Mouse (Mus musculus): ENCODE measurements around the gene Pithd1. TPM values are rescaled to one million over a fixed set of nuclear protein-coding genes. Genes with fewer than 3 reads are reported as not detected.

Pithd1 gene
- polyA plus RNA-seq, 1 experiment from 2014 or later: 22.0 TPM

DNA sequence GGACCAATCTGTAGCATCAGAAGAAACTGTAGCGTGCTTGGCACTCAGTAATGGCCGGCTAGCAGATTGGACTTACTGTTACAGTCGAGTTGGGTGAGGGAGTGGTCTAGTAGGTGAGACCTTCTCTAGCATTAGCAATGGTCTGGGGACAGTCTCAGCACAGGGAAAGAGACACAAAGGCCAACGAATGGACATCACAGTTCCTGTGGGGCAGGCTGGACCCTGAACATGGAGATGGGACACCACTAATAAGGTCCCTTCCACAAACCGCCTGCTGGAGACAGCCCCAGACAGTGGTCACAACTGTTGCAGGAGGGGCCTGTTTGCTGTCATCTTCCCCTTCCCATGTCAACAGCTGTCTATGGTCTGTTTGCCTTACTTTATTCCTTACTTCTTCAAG lies 25.4 kb downstream of the Pithd1 start:
- Histone ChIP-seq H3K27ac (no peak overlapping the region), H3K79me2 (ENCODE audit: inconsistent target) (no peaks in the 10 kb centered on the region; the same call in 1 of the 2 replicates), H3K36me3 (ENCODE audit: inconsistent target) (peaks cover 48% of the 10 kb centered on the region), H3K4me3 (ENCODE audit: inconsistent target) (no peak overlapping the region)
- 94% methylated on average over 5 of the region's 5 CpGs for WGBS (ENCODE audit: missing documents)

DNA sequence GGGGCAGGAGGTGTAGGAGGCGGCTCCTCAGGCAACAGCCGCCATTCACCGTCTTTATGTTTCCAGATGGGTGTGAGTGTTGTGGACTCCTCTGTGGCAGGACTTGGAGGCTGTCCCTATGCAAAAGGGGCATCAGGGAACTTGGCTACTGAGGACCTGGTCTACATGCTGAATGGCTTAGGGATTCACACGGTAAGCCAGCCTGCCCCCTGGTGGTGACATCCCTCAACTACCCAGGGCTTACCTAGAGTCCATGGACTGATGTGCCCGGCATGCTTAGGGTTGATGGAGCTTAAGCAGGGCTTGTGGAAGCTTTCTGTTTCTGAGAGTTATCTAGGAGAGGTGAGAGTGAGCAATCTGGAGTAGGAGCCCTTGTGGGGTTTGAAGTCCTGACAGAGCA lies 26.3 kb downstream of the Pithd1 start:
- 47% methylated on average over 4 of the region's 5 CpGs for WGBS (ENCODE audit: missing documents)
- Histone ChIP-seq H3K4me3 (ENCODE audit: inconsistent target) (no peak overlapping the region), H3K36me3 (ENCODE audit: inconsistent target) (peaks cover 56% of the 10 kb centered on the region), H3K79me2 (ENCODE audit: inconsistent target) (peaks cover 1% of the 10 kb centered on the region; the same call in 1 of the 2 replicates), H3K27ac (no peak overlapping the region)

DNA sequence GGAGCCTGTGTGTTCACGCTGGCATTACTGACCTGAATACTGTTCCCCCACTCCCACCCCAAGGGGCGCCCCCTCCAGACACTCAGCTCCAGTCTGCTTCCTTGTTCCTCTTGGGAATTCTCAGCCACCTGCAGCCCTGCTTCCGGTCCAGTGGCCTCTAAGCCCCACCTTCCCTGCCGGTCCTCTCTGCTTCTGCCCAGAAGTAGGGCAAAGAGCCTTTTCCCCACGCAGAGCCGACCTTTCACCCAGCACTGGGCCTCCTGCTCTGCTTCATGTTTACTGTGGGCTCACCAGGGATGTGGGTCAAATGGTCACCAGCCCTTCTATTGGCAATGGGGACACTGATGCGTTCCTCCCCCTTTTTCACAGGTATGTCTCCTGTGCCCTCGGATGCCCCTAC lies 28.7 kb downstream of the Pithd1 start:
- H3K79me2 ChIP-seq (ENCODE audit: inconsistent target): peaks cover 15% of the 10 kb centered on the region; the same call in 1 of the 2 replicates
- WGBS (ENCODE audit: missing documents): 95% methylated on average over 8 of the region's 8 CpGs
- no peak overlapping the region for H3K4me3 ChIP-seq (ENCODE audit: inconsistent target)
- no peak overlapping the region for H3K27ac ChIP-seq
- H3K36me3 ChIP-seq (ENCODE audit: inconsistent target): peaks cover 72% of the 10 kb centered on the region

DNA sequence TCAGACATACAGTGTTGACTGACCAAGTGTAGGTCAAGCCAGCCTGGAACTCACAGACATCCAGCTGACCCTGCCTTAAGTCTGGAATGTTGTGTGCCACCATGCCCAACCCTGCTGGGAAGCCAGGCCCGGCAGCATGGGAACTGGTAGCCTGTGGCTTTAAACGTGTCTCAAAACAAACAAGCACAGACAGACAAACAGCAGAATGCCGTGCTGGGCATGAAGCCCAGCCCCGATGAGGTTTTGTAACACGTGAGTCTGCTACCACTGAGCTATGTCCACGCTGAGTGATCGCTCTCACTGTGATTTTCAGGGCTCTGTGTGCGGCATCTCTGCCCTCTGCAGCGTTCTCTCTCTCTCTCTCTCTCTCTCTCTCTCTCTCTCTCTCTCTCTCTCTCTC lies 31.2 kb downstream of the Pithd1 start:
- Histone ChIP-seq H3K4me3 (ENCODE audit: inconsistent target) (no peak overlapping the region), H3K79me2 (ENCODE audit: inconsistent target) (peaks cover 37% of the 10 kb centered on the region), H3K27ac (no peak overlapping the region), H3K36me3 (ENCODE audit: inconsistent target) (peaks cover 84% of the 10 kb centered on the region)
- 97% methylated on average over 9 of the region's 9 CpGs for WGBS (ENCODE audit: missing documents)

- WGBS (ENCODE audit: missing documents): 45% methylated on average over 2 of the region's 2 CpGs
- Histone ChIP-seq H3K36me3 (ENCODE audit: inconsistent target) (peaks cover 78% of the 10 kb centered on the region), H3K27ac (no peak overlapping the region), H3K4me3 (ENCODE audit: inconsistent target) (no peak overlapping the region), H3K79me2 (ENCODE audit: inconsistent target) (peaks cover 53% of the 10 kb centered on the region)
Observed at GRCm38 (mm10) chr4:135954241-135954640, 32.8 kb downstream of the Pithd1 start.

- H3K27ac ChIP-seq: no peak overlapping the region
- WGBS (ENCODE audit: missing documents): 96% methylated on average over 3 of the region's 3 CpGs
- peaks cover 64% of the 10 kb centered on the region for H3K79me2 ChIP-seq (ENCODE audit: inconsistent target)
- no peak overlapping the region for H3K4me3 ChIP-seq (ENCODE audit: inconsistent target)
- H3K36me3 ChIP-seq (ENCODE audit: inconsistent target): peaks cover 71% of the 10 kb centered on the region
Observed at GRCm38 (mm10) chr4:135953179-135953578, 33.9 kb downstream of the Pithd1 start.

DNA sequence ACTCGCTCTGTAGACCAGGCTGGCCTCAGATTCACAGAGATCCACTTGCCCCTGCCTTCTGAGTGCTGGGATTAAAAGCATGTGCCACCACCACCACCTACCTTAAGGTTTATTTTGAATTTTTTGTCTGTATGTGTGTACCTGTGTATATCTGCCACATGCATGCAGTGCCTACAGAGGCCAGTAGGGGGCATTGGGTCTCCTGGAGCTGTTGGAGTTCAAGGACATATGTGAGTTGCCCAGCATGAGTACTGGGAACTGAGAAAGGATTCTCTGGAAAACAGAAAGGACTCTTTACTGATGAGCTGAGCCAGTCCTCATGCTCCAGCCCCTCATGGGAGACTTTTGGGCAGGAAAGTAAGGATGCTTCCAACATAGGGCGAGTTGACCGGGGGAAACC lies 35.6 kb downstream of the Pithd1 start:
- 93% methylated on average over 3 of the region's 3 CpGs for WGBS (ENCODE audit: missing documents)
- peaks cover 57% of the 10 kb centered on the region for H3K36me3 ChIP-seq (ENCODE audit: inconsistent target)
- no peak overlapping the region for H3K4me3 ChIP-seq (ENCODE audit: inconsistent target)

DNA sequence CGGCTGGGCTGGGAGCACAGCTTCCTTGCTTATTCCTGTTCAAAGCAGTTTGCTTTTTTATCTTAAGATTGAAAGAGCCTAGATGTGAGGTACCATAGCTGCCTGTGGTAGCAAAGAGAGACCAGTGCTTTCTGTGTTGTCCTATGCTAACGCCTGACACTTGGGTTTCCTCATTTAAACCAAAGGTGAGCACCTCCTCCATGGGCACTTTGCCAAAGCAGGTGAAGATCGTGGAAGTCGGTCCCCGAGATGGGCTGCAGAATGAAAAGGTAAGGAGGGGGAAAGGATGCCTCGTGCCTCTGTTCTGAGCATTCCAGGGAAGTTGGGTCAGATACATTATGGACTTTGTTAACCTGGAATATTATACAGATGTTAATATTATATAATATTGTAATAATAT lies 36.7 kb downstream of the Pithd1 start:
- H3K36me3 ChIP-seq (ENCODE audit: inconsistent target): peaks cover 48% of the 10 kb centered on the region
- peaks cover 79% of the 10 kb centered on the region for H3K79me2 ChIP-seq (ENCODE audit: inconsistent target)
- no peak overlapping the region for H3K4me3 ChIP-seq (ENCODE audit: inconsistent target)
- H3K27ac ChIP-seq: no peak overlapping the region
- 94% methylated on average over 6 of the region's 6 CpGs for WGBS (ENCODE audit: missing documents)

More for the DNA sequence above, 35.6 kb downstream of the Pithd1 start:
- no peak overlapping the region for H3K27ac ChIP-seq
- peaks cover 81% of the 10 kb centered on the region for H3K79me2 ChIP-seq (ENCODE audit: inconsistent target)

DNA sequence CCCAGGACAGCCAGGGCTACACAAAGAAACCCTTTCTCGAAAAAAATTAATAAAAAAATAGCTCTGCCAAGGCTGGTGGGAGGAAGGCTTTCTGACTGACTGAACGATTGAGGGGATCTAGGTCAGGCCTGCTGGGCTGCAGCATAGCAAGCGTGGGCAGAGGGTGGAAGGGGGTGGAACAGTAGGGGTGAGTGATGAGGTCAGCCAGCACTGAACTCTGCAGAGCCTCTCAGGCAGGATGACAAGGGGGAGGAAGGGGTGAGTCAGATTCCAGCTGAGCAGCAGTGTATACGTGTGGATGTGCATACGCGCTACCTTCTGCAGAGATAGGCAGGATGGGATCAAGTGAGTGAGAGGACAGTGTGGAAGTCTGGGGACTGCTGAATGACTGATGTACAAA lies 37.2 kb downstream of the Pithd1 start:
- Histone ChIP-seq H3K36me3 (ENCODE audit: inconsistent target) (peaks cover 45% of the 10 kb centered on the region), H3K4me3 (ENCODE audit: inconsistent target) (no peak overlapping the region), H3K27ac (no peak overlapping the region), H3K79me2 (ENCODE audit: inconsistent target) (peaks cover 75% of the 10 kb centered on the region)
- WGBS (ENCODE audit: missing documents): 74% methylated on average over 5 of the region's 6 CpGs

GRCm38 (mm10) chr4:135949475-135949874 lies 37.6 kb downstream of the Pithd1 start:
- Histone ChIP-seq H3K36me3 (ENCODE audit: inconsistent target) (peaks cover 41% of the 10 kb centered on the region), H3K79me2 (ENCODE audit: inconsistent target) (peaks cover 71% of the 10 kb centered on the region), H3K27ac (no peak overlapping the region), H3K4me3 (ENCODE audit: inconsistent target) (no peak overlapping the region)
- WGBS (ENCODE audit: missing documents): 92% methylated on average over 7 of the region's 10 CpGs

DNA sequence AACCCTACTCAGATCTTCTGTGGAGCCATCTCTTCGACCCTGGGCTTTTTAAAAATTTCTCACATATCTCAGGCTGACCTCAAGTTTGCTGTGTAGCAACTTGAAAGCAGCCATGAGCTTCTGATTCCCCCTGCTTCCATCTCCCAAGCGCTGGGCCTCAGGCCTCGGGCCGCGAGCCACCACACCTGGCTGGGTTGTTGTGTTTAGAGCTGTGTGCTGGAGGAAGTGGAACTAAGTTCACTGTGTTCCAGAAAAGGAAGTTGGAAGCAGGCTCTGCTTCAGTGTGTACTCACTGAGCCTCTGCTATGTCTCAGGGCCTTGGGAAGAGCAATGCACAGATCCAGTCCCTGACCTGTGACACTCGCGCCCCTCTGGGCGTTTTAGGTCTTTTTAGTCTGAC lies 38.9 kb downstream of the Pithd1 start:
- WGBS (ENCODE audit: missing documents): 45% methylated on average over 8 of the region's 8 CpGs
- Histone ChIP-seq H3K4me3 (ENCODE audit: inconsistent target) (peak overlapping the region; percentile 97; the same call in 1 of the 2 replicates), H3K79me2 (ENCODE audit: inconsistent target) (peaks cover 67% of the 10 kb centered on the region), H3K36me3 (ENCODE audit: inconsistent target) (peaks cover 33% of the 10 kb centered on the region), H3K27ac (peak overlapping the region; percentile 96)

GRCm38 (mm10) chr4:135946659-135947301 lies 40.3 kb downstream of the Pithd1 start:
- Histone ChIP-seq H3K4me3 (ENCODE audit: inconsistent target) (peak overlapping the region; percentile 97), H3K79me2 (ENCODE audit: inconsistent target) (peaks cover 56% of the 10 kb centered on the region), H3K27ac (peak overlapping the region; percentile 96), H3K36me3 (ENCODE audit: inconsistent target) (peaks cover 21% of the 10 kb centered on the region)
- WGBS (ENCODE audit: missing documents): 3% methylated on average over 28 of the region's 28 CpGs

DNA sequence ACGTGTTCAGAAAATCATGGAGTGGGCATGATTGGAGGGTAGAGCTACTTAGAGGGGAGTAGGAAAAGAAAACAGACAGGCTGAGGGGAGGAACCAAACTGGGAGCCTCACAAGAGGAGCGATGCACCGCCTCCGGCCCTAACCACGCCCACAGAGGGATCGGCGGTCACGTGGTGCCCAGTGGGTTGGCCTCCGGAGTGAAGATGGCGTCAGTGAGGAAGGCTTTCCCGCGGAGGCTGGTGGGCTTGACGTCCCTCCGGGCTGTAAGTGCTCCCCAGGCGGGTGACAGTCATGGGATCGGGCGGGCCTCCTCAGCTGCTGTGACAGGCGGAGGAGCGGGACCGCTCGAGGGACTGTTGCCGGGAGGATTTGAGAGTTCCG lies 40.8 kb downstream of the Pithd1 start, which contains the start of gene Hmgcl:
Gene Hmgcl (plus strand): TSS at position 171 of the 381 bp plus-strand sequence.
- H3K27ac ChIP-seq: peak within 1 kb of the TSS; percentile 96
- WGBS (ENCODE audit: missing documents): 2% methylated on average over 23 of the region's 23 CpGs
- peaks cover 16% of the 10 kb centered on the region for H3K36me3 ChIP-seq (ENCODE audit: inconsistent target)
- peaks cover 51% of the 10 kb centered on the region for H3K79me2 ChIP-seq (ENCODE audit: inconsistent target)
- peak within 1 kb of the TSS; percentile 97 for H3K4me3 ChIP-seq (ENCODE audit: inconsistent target)

DNA sequence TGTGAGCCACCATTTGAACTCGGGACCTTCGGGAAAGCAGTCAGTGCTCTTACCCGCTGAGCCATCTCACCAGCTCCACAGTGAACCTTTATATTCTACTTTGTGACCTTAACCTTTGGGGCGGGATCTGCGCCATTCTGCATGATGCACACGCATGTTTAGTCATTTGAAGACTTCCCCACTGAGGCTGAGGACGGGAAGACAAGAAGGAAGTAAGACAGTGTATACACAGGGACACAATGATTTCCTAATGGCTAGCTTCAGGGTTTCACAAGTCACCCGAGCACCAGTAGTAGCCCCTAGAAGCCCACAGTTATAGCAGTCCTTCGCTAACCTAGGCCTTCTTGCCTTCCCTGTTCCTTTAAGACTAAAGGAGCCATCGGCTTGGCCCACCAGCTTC lies 41.4 kb downstream of the Pithd1 start:
- peaks cover 15% of the 10 kb centered on the region; the same call in 1 of the 2 replicates for H3K36me3 ChIP-seq (ENCODE audit: inconsistent target)
- H3K79me2 ChIP-seq (ENCODE audit: inconsistent target): peaks cover 45% of the 10 kb centered on the region
- H3K27ac ChIP-seq: peak overlapping the region; percentile 96
- H3K4me3 ChIP-seq (ENCODE audit: inconsistent target): peak overlapping the region; percentile 97; the same call in 1 of the 2 replicates
- WGBS (ENCODE audit: missing documents): 36% methylated on average over 10 of the region's 10 CpGs

GRCm38 (mm10) chr4:135943389-135943788 lies 43.7 kb downstream of the Pithd1 start:
- WGBS (ENCODE audit: missing documents): 71% methylated on average over 4 of the region's 4 CpGs

More at GRCm38 (mm10) chr4:135943389-135943788, 43.7 kb downstream of the Pithd1 start:
- peak overlapping the region; percentile 89 for H3K27ac ChIP-seq
- H3K79me2 ChIP-seq (ENCODE audit: inconsistent target): peaks cover 22% of the 10 kb centered on the region
- peaks cover 25% of the 10 kb centered on the region for H3K36me3 ChIP-seq (ENCODE audit: inconsistent target)
- no peak overlapping the region for H3K4me3 ChIP-seq (ENCODE audit: inconsistent target)

Data from macrophage (primary cell).